Mouse (Mus musculus) small intestine, adult 2 months (tissue): Measurements from ENCODE around the gene Erlec1.

Experiments
- CTCF ChIP-seq: fragments of 200-500 bp; IDR thresholded peaks from 2 replicates; pipeline ENCODE4 v1.5.1; 2012; ENCODE audit warnings: low read depth, mild to moderate bottlenecking, control low read depth, inconsistent platforms, low read length, moderate library complexity, mixed read lengths; ENCODE audit not compliant: insufficient replicate concordance, insufficient read length; ENCODE audit errors: extremely low read depth
- POLR2A ChIP-seq: fragments of 200-500 bp; IDR thresholded peaks from 2 replicates; pipeline ENCODE4 v1.6.1; 2012; ENCODE audit warnings: low read depth, mild to moderate bottlenecking, control low read depth, inconsistent platforms, low read length, moderate library complexity

DNA sequence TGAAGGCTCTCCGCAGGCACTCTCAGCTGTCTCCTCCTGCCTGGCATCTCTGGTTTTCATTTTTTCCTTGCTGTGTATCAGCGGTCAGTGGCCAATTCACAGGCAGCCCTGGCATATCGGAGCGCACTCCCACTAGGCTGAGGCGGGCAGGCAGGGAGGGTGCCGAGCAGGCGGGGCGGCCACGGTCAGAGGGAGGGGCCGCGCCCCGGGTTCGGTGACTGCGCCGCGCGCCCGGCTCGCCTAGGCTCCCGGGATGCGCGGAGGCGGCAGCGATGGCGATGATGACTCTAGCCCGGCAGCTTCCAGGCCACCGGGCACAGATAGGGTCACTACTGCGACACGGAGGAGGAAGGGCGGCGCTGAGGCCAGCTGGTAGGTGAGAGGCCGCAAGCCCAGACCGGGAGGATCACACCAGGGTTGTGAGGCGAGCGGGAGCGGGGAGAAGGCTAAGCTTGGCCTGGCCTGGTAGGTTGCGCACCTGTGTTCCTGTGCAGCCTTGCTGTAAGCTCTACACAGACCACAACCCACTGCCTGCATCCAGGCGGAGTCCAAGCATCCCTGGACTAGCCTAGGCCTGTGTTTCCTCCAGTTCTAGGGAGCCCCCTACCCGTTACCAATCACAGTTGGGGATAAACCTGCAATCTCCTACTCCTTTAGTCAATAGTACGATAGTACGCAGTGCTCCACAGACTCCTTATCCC is 68.8 kb downstream of the Erlec1 start, which contains the start of the genes Gpr75 and Asb3:
- TF ChIP-seq CTCF (no peak), POLR2A (no peak)
